Mouse (Mus musculus): ENCODE data around the gene Sat1. TPM values are rescaled to one million over a fixed set of nuclear protein-coding genes. Genes with fewer than 3 reads are reported as not detected.

The Sat1 gene
- total RNA-seq, 4 experiments from 2014 or later = 61.6 to 76.5 (median 70.6) TPM

DNA sequence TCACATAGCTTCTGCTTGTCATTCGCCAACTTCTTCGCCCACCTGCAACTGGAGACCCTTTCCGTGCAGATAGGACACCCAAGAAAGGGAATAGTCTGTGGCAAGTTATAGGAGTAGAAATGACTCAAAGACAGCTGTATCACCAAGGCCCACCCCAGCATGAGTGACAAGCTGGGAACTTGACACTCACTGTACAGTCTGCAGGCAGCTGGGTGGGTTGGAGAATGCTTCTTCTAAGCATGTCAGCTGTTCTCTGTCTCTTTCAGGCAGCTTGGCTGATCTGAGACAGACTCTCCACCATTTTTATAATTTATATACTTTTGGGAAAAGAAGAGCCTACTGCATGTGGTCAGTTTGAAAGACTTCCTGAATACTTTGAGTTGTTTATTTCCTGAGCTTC, 48.6 kb downstream of the Sat1 start:
- DNase-seq (ENCODE audit: low spot score in 2 of 2) = no peak

GRCm38 (mm10) chrX:155166313-155166712, 49.9 kb downstream of the Sat1 start:
- DNase-seq (ENCODE audit: low spot score in 2 of 2) = no peak

- no peak for DNase-seq (ENCODE audit: low spot score in 2 of 2)
These were observed 52.7 kb downstream of the Sat1 start for GRCm38 (mm10) chrX:155163553-155163952.

Other genes starting within 250 kb of the Sat1 start
- gene Magea8, start 220.6 kb downstream of the Sat1 start, total RNA-seq (2022) = not detected
- gene Magea5, start 153.3 kb downstream of the Sat1 start, total RNA-seq (2022) = not detected
- gene Magea1, start 126.7 kb downstream of the Sat1 start, total RNA-seq (2022) = not detected
- gene Magea2, start 122.8 kb downstream of the Sat1 start, total RNA-seq (2022) = not detected
- not detected for gene Cldn34b2, start 88.0 kb downstream of the Sat1 start, total RNA-seq (2022)
- gene Acot9, start 46.0 kb upstream of the Sat1 start, total RNA-seq (2022) = 10 to 100 TPM; 20.6 to 24.8 (median 22.9) TPM
- 10 to 100 TPM; 22.2 to 33.0 (median 28.7) TPM for gene Prdx4, start 124.3 kb upstream of the Sat1 start, total RNA-seq (2022)

All from left cerebral cortex, adult 8-10 months (tissue).